Mouse (Mus musculus): ENCODE results near the gene Il12rb1. TPM values are rescaled to one million over a fixed set of nuclear protein-coding genes. Genes with fewer than 3 reads are reported as not detected.

The Il12rb1 gene
- polyA plus RNA-seq, 1 experiment from 2014 or later, result 0.19 TPM

- peak; percentile 72 for ATAC-seq (ENCODE audit: low FRiP score, low TSS enrichment)
- peak overlapping the region; percentile 70 for H3K9ac ChIP-seq (ENCODE audit: low read length)
- H3K9me3 ChIP-seq (ENCODE audit: control insufficient read depth, low read length), result no peaks in the 10 kb centered on the region
- TF ChIP-seq CTCF (IDR thresholded peaks at IDR 0.05; ENCODE audit: low read depth), result no peak
- no peak for TF ChIP-seq EP300 (optimal IDR thresholded peaks at IDR 0.05)
- peak; percentile 92 for DNase-seq (ENCODE audit: low spot score)
- H3K36me3 ChIP-seq (ENCODE audit: control insufficient read depth, insufficient read depth, low read length), result peaks cover 27% of the 10 kb centered on the region
- 0 out of 2 replicates have a peak, but pooled peaks cover 3% of the 10 kb centered on the region for H3K4me1 ChIP-seq (replicated peaks; ENCODE audit: control insufficient read depth, insufficient read depth)
- 11% methylated on average over 21 of the region's 21 CpGs for WGBS
- H3K27ac ChIP-seq (replicated peaks), result peak overlapping the region; percentile 79
- peak overlapping the region; percentile 48 for H3K4me3 ChIP-seq (ENCODE audit: low read depth, low read length)
- H3K27me3 ChIP-seq (ENCODE audit: control insufficient read depth, insufficient read depth, low read length), result no peaks in the 10 kb centered on the region
- peak overlapping the region; percentile 87 for H3K4me2 ChIP-seq (replicated peaks; ENCODE audit: low read depth)
These were observed 41.4 kb upstream of the Il12rb1 start for GRCm38 (mm10) chr8:70766571-70767440.

- no peak for ATAC-seq (ENCODE audit: low FRiP score, low TSS enrichment)
- H3K27me3 ChIP-seq (ENCODE audit: control insufficient read depth, insufficient read depth, low read length), result no peaks in the 10 kb centered on the region
- H3K4me2 ChIP-seq (replicated peaks; ENCODE audit: low read depth), result no peak overlapping the region
- H3K9ac ChIP-seq (ENCODE audit: low read length), result 0 out of 2 replicates have a peak overlapping the region, but pooled peaks have one; percentile 5
- peaks cover 26% of the 10 kb centered on the region for H3K36me3 ChIP-seq (ENCODE audit: control insufficient read depth, insufficient read depth, low read length)
- H3K4me1 ChIP-seq (replicated peaks; ENCODE audit: control insufficient read depth, insufficient read depth), result 0 out of 2 replicates have a peak, but pooled peaks cover 3% of the 10 kb centered on the region
- no peak for DNase-seq (ENCODE audit: low spot score)
- WGBS, result 79% methylated on average over 6 of the region's 6 CpGs
- TF ChIP-seq EP300 (optimal IDR thresholded peaks at IDR 0.05), result no peak
- TF ChIP-seq CTCF (IDR thresholded peaks at IDR 0.05; ENCODE audit: low read depth), result no peak
- H3K9me3 ChIP-seq (ENCODE audit: control insufficient read depth, low read length), result no peaks in the 10 kb centered on the region
- H3K4me3 ChIP-seq (ENCODE audit: low read depth, low read length), result no peak overlapping the region
- H3K27ac ChIP-seq (replicated peaks), result peak overlapping the region; percentile 79; the same call in 1 of the 2 replicates
These were observed 40.7 kb upstream of the Il12rb1 start for GRCm38 (mm10) chr8:70767503-70767902.

GRCm38 (mm10) chr8:70768231-70768776 is 39.9 kb upstream of the Il12rb1 start:
- Histone ChIP-seq H3K4me2 (replicated peaks; ENCODE audit: low read depth) (no peak overlapping the region), H3K4me1 (replicated peaks; ENCODE audit: control insufficient read depth, insufficient read depth) (peaks cover 3% of the 10 kb centered on the region; the same call in 1 of the 2 replicates), H3K9me3 (ENCODE audit: control insufficient read depth, low read length) (no peaks in the 10 kb centered on the region), H3K36me3 (ENCODE audit: control insufficient read depth, insufficient read depth, low read length) (peaks cover 20% of the 10 kb centered on the region), H3K9ac (ENCODE audit: low read length) (no peak overlapping the region), H3K27ac (replicated peaks) (no peak overlapping the region), H3K27me3 (ENCODE audit: control insufficient read depth, insufficient read depth, low read length) (no peaks in the 10 kb centered on the region), H3K4me3 (ENCODE audit: low read depth, low read length) (no peak overlapping the region)
- DNase-seq (ENCODE audit: low spot score) (no peak), ATAC-seq (ENCODE audit: low FRiP score, low TSS enrichment) (no peak)
- WGBS, result 90% methylated on average over 32 of the region's 32 CpGs
- TF ChIP-seq EP300 (optimal IDR thresholded peaks at IDR 0.05) (no peak), CTCF (IDR thresholded peaks at IDR 0.05; ENCODE audit: low read depth) (no peak)

GRCm38 (mm10) chr8:70768956-70769355 is 39.3 kb upstream of the Il12rb1 start:
- Histone ChIP-seq H3K36me3 (ENCODE audit: control insufficient read depth, insufficient read depth, low read length) (peaks cover 20% of the 10 kb centered on the region), H3K9me3 (ENCODE audit: control insufficient read depth, low read length) (no peaks in the 10 kb centered on the region), H3K4me3 (ENCODE audit: low read depth, low read length) (no peak overlapping the region), H3K27me3 (ENCODE audit: control insufficient read depth, insufficient read depth, low read length) (no peaks in the 10 kb centered on the region), H3K4me2 (replicated peaks; ENCODE audit: low read depth) (no peak overlapping the region), H3K27ac (replicated peaks) (no peak overlapping the region), H3K4me1 (replicated peaks; ENCODE audit: control insufficient read depth, insufficient read depth) (peaks cover 9% of the 10 kb centered on the region; the same call in 1 of the 2 replicates), H3K9ac (ENCODE audit: low read length) (no peak overlapping the region)
- no peak for ATAC-seq (ENCODE audit: low FRiP score, low TSS enrichment)
- TF ChIP-seq CTCF (IDR thresholded peaks at IDR 0.05; ENCODE audit: low read depth) (no peak), EP300 (optimal IDR thresholded peaks at IDR 0.05) (no peak)
- 83% methylated on average over 16 of the region's 16 CpGs for WGBS
- DNase-seq (ENCODE audit: low spot score), result no peak

GRCm38 (mm10) chr8:70769359-70769758 is 38.9 kb upstream of the Il12rb1 start:
- DNase-seq (ENCODE audit: low spot score) (peak; percentile 98), ATAC-seq (ENCODE audit: low FRiP score, low TSS enrichment) (peak; percentile 64)
- Histone ChIP-seq H3K9me3 (ENCODE audit: control insufficient read depth, low read length) (no peaks in the 10 kb centered on the region), H3K27me3 (ENCODE audit: control insufficient read depth, insufficient read depth, low read length) (no peaks in the 10 kb centered on the region), H3K27ac (replicated peaks) (no peak overlapping the region), H3K4me1 (replicated peaks; ENCODE audit: control insufficient read depth, insufficient read depth) (peaks cover 9% of the 10 kb centered on the region; the same call in 1 of the 2 replicates), H3K36me3 (ENCODE audit: control insufficient read depth, insufficient read depth, low read length) (peaks cover 18% of the 10 kb centered on the region), H3K4me2 (replicated peaks; ENCODE audit: low read depth) (no peak overlapping the region), H3K9ac (ENCODE audit: low read length) (no peak overlapping the region), H3K4me3 (ENCODE audit: low read depth, low read length) (no peak overlapping the region)
- TF ChIP-seq EP300 (optimal IDR thresholded peaks at IDR 0.05), result no peak
- TF ChIP-seq CTCF (IDR thresholded peaks at IDR 0.05; ENCODE audit: low read depth), result peak; percentile 100
- 3% methylated on average over 26 of the region's 26 CpGs for WGBS
